Mouse (Mus musculus) C2C12 (cell line): Measurements from ENCODE around the gene Dbh.

Experiments
- CTCF ChIP-seq: IDR thresholded peaks from one replicate; pipeline ENCODE4 v1.5.1; 2011; ENCODE audit not compliant: control insufficient read depth, insufficient read depth, insufficient read length
- MAX ChIP-seq: IDR thresholded peaks from one replicate; pipeline ENCODE4 v1.6.1; 2011; ENCODE audit warnings: mild to moderate bottlenecking, control low read depth
- MYOD1 ChIP-seq: IDR thresholded peaks from one replicate; pipeline ENCODE4 v1.6.1; 2011; ENCODE audit warnings: low read depth; ENCODE audit not compliant: control insufficient read depth, insufficient read length
- MYOG ChIP-seq: IDR thresholded peaks from one replicate; pipeline ENCODE4 v1.6.1; 2011; ENCODE audit not compliant: control insufficient read depth, insufficient read length; ENCODE audit errors: extremely low read depth
- USF1 ChIP-seq: IDR thresholded peaks from one replicate; pipeline ENCODE4 v1.6.1; 2011; ENCODE audit warnings: low read depth, mild to moderate bottlenecking, control low read depth, moderate library complexity

DNA sequence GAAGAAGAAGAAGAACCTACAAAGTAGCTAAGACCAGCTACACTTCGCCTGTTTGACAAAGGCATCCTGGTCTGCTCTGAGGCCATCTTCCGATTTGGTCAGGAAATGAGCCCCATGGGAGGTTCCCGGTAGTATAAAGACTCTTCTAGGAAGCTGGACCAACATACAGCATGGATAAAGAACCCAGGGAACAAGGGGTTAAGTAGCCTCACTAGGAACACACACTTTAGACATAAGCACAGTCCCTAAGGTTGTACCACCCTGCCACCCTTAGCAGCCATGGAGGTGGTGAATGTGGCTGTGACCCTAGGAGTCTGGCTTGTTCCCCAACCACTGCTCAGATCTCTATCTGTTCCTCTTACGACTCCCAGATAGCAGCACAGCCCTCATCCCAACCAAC, 26.7 kb upstream of the Dbh start:
- TF ChIP-seq CTCF (no peak), USF1 (no peak), MAX (no peak), MYOG (no peak), MYOD1 (no peak)
